Mouse (Mus musculus) liver, adult 2 months (tissue): ENCODE measurements around the gene Cpxm2.

Experiments used
- CTCF ChIP-seq: fragments of 200-500 bp; IDR thresholded peaks from 2 replicates; pipeline ENCODE4 v1.5.1; 2011; ENCODE audit warnings: low read depth, low read length, control low read depth
- POLR2A ChIP-seq: fragments of 200-500 bp; IDR thresholded peaks from 2 replicates; pipeline ENCODE4 v1.6.1; 2011; ENCODE audit warnings: low read length, control low read depth; ENCODE audit not compliant: insufficient read depth; ENCODE audit errors: extremely low read depth

DNA sequence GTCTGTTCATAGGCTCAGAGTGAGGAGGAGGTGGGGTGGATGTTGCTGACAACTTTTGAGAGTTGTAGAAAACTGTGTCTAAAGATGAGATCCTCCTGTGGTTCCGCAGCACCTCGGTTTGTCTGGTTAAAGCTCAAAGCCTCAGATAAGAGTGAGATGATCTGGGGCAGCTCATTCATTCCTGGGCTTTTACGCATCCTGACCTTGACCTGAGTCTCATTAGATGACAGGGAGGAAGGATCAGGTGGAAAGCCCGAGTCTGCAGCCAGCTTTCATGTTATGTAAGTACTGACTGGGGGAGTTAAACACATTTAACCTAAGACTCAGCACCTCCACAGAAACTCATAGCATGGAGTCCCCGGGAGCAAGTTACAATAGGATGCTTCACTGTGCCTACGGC is 127.9 kb downstream of the Cpxm2 start:
- TF ChIP-seq POLR2A = no peak
- no peak for TF ChIP-seq CTCF
